Mouse (Mus musculus) limb, embryonic 14.5 days (tissue): ENCODE measurements around the gene Cdx4. TPM values are rescaled to one million over a fixed set of nuclear protein-coding genes. Genes with fewer than 3 reads are reported as not detected.

Source experiments
- ATAC-seq: fragments of 200-750 bp; cut with Nextera tagmentation; 2 replicates; pipeline ENCODE4 v1.8.0; 2017; ENCODE audit warnings: low read depth, moderate number of reproducible peaks, moderate TSS enrichment; ENCODE audit not compliant: low FRiP score
- DNase-seq: peaks from one replicate; pipeline ENCODE4 v3.0.0-alpha.2; 2015; ENCODE audit warnings: low spot score
- H3K27ac ChIP-seq: fragments of 300-500 bp; sonication (generic); replicated peaks from 2 replicates; pipeline ENCODE4 v1.5.1; 2014; ENCODE audit warnings: low read depth, mild to moderate bottlenecking, low read length, moderate library complexity, mixed read lengths
- H3K27me3 ChIP-seq: fragments of 300-500 bp; sonication (generic); 2 replicates; pipeline ENCODE4 v1.6.1; 2014; ENCODE audit warnings: low read length, mixed read lengths; ENCODE audit not compliant: control insufficient read depth, insufficient read depth
- H3K36me3 ChIP-seq: fragments of 300-500 bp; sonication (generic); 2 replicates; pipeline ENCODE4 v1.6.1; 2014; ENCODE audit warnings: mild to moderate bottlenecking, low read length, moderate library complexity, mixed read lengths; ENCODE audit not compliant: control insufficient read depth, insufficient read depth
- H3K4me1 ChIP-seq: fragments of 300-500 bp; sonication (generic); 2 replicates; pipeline ENCODE4 v1.6.1; 2014; ENCODE audit warnings: antibody characterized with exemption, low read length, mixed read lengths; ENCODE audit not compliant: control insufficient read depth, insufficient read depth
- H3K4me2 ChIP-seq: fragments of 300-500 bp; sonication (generic); replicated peaks from 2 replicates; pipeline ENCODE4 v1.6.1; 2014; ENCODE audit warnings: low read depth, mild to moderate bottlenecking, low read length, moderate library complexity; ENCODE audit not compliant: severe bottlenecking
- H3K4me3 ChIP-seq: fragments of 300-500 bp; sonication (generic); replicated peaks from 2 replicates; pipeline ENCODE4 v1.5.1; 2014; ENCODE audit warnings: low read length
- H3K9ac ChIP-seq: fragments of 300-500 bp; sonication (generic); 2 replicates; pipeline ENCODE4 v1.6.1; 2014; ENCODE audit warnings: mild to moderate bottlenecking, low read depth, low read length, moderate library complexity; ENCODE audit not compliant: severe bottlenecking
- H3K9me3 ChIP-seq: fragments of 300-500 bp; sonication (generic); 2 replicates; pipeline ENCODE4 v1.6.1; 2016; ENCODE audit warnings: low read length; ENCODE audit not compliant: control insufficient read depth
- POLR2A ChIP-seq: fragments of 200-500 bp; IDR thresholded peaks from 2 replicates; pipeline ENCODE4 v1.8.0; 2012; ENCODE audit warnings: inconsistent platforms, mild to moderate bottlenecking, moderate library complexity, borderline replicate concordance; ENCODE audit not compliant: insufficient read depth, insufficient read length; ENCODE audit errors: extremely low read depth
- WGBS: fragments of 180-500 bp; shearing (Covaris S2); extraction: QIAGEN DNeasy Blood & Tissue Kit; methylation state at CpG from one replicate; pipeline ENCODE4 v1.1.7; 2014; 5-methylcytosine and 5-hydroxymethylcytosine counted together
- polyA plus RNA-seq, 2 experiments: library from polyadenylated mRNA; depleted of rRNA in 1 of 2; stranded (reverse) in 1 of 2; unstranded in 1 of 2; fragments of >200 nt; fragmentation: Nextera tagmentation in 1 of 2; extraction: Ambion mirVana in 1 of 2; gene quantifications; 2 replicates each; pipeline versions ENCODE4 v1.2.1 to v1.2.3; 2012 to 2014

The Cdx4 gene
- polyA plus RNA-seq, 2 experiments: not detected

DNA sequence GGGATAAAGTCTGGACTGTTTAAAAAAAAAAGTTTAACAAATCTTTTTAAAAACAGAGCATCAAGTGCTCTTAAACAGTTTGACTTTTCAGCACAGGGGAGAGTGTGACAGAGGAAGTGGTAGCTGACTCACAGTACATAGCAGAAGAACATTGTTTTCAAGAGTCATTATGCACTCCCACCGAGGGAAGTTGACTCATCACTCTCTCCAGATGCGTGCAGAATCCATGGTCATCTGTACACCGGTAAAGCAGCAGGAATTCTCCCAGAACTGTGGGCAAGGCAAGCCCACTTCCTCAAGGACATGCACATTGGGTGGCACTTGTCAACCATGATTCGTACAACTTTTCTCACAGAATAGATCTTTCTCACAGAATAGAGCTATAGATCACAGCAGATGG is 22.3 kb upstream of the Cdx4 start:
- Histone ChIP-seq H3K4me3 (no peak overlapping the region), H3K27me3 (no peaks in the 10 kb centered on the region), H3K9me3 (no peaks in the 10 kb centered on the region), H3K4me2 (no peak overlapping the region), H3K9ac (no peak overlapping the region), H3K27ac (no peak overlapping the region), H3K4me1 (no peaks in the 10 kb centered on the region), H3K36me3 (no peaks in the 10 kb centered on the region)
- TF ChIP-seq POLR2A: no peak
- 81% methylated on average over 4 of the region's 4 CpGs for WGBS
- DNase-seq (no peak), ATAC-seq (no peak)

DNA sequence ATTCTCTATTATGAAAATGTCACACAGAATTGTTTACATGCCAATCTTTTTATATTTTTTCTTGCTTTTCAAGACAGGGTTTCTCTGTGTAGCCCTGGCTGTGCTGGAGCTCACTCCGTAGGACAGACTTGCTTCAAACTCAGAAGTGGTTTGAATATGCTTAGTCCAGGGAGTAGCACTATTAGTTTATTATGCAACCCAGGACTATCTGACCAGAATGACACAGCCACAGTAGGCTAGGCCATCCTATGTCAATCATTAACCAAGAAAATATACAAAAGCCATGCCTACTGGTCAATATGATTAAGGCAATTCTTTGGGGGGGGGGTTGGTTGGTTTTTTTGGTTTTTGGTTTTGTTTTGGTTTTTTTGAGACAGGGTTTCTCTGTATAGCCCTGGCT is 12.9 kb upstream of the Cdx4 start:
- H3K9me3 ChIP-seq: no peaks in the 10 kb centered on the region
- H3K9ac ChIP-seq: no peak overlapping the region
- no peak overlapping the region for H3K4me3 ChIP-seq
- ATAC-seq (no peak), DNase-seq (no peak)
- no peaks in the 10 kb centered on the region for H3K4me1 ChIP-seq
- no peak overlapping the region for H3K27ac ChIP-seq
- 90% methylated on average over 1 of the region's 1 CpGs for WGBS
- no peaks in the 10 kb centered on the region for H3K27me3 ChIP-seq
- H3K4me2 ChIP-seq: no peak overlapping the region
- no peak for TF ChIP-seq POLR2A
- H3K36me3 ChIP-seq: no peaks in the 10 kb centered on the region

DNA sequence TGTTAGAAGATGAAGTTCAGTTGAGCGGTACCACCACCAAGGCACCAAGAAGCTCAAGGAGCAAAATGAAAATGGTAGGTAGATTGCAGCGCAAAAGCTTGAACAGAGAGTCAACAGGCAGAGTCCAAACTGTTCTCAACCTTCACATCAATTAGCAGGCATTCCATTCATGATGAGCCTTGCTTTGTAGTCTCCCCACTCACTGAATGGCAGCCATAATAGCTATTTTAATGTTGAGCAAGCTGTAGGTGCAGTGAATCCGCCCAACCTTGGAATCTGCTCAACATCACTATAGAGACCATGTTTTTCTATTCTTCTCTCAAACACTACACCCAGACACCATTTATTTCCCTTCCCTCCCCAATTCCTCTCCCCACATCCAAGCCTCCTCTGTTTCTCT is 9.5 kb upstream of the Cdx4 start:
- Histone ChIP-seq H3K4me1 (no peaks in the 10 kb centered on the region), H3K36me3 (no peaks in the 10 kb centered on the region), H3K4me3 (no peak overlapping the region), H3K9ac (no peak overlapping the region), H3K27ac (no peak overlapping the region), H3K4me2 (no peak overlapping the region), H3K27me3 (no peaks in the 10 kb centered on the region), H3K9me3 (no peaks in the 10 kb centered on the region)
- no peak for TF ChIP-seq POLR2A
- 85% methylated on average over 3 of the region's 3 CpGs for WGBS
- no peak for ATAC-seq
- DNase-seq: no peak

DNA sequence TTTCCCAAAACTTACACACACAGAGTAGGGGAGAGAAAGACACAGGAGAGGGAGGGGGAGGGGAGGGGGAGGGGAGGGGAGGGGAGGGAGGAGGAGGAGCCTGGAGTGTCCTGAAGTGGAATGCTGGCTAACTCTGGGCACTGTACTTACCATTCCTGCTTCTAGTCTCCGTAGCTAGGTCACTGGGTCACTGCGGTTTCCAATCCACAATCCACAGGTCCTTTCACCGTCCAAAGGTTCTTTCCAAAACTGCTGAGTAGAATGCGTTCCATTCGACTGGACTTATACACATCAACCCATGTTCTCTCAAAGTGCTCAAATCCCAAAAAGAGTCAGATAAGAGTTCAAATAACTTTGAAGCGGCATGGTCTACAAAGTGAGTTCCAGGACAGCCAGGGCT is 7.1 kb upstream of the Cdx4 start:
- no peak for DNase-seq
- no peaks in the 10 kb centered on the region for H3K4me1 ChIP-seq
- no peak overlapping the region for H3K27ac ChIP-seq
- 82% methylated on average over 6 of the region's 6 CpGs for WGBS
- H3K4me3 ChIP-seq: no peak overlapping the region
- no peaks in the 10 kb centered on the region for H3K9me3 ChIP-seq
- no peak overlapping the region for H3K9ac ChIP-seq
- no peaks in the 10 kb centered on the region for H3K27me3 ChIP-seq
- H3K36me3 ChIP-seq: no peaks in the 10 kb centered on the region
- TF ChIP-seq POLR2A: no peak
- no peak overlapping the region for H3K4me2 ChIP-seq
- ATAC-seq: no peak

DNA sequence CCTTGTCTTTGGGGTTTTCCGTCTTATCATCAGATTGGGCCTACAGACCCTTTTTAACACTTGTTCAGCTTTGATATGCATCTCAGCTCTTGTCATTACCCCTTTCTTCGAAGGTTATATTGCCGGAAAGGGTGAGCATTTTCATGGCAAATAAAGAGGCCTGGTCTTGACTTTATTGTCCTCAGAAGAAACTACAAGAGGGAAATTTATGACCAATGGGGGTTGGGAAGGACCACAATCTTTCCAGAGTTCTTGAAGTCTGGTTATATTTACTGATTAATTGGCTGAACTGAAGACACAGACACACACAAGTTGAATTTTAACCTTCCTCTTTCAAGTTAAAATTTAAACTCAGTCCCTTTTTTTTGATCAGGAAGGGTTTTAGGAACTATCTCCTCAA is 4.7 kb downstream of the Cdx4 start:
- DNase-seq (no peak), ATAC-seq (no peak)
- Histone ChIP-seq H3K36me3 (no peaks in the 10 kb centered on the region), H3K27ac (no peak overlapping the region), H3K9me3 (no peaks in the 10 kb centered on the region), H3K27me3 (peaks cover 25% of the 10 kb centered on the region), H3K4me3 (no peak overlapping the region), H3K9ac (no peak overlapping the region), H3K4me1 (no peaks in the 10 kb centered on the region), H3K4me2 (no peak overlapping the region)
- 49% methylated on average over 3 of the region's 3 CpGs for WGBS
- TF ChIP-seq POLR2A: no peak

DNA sequence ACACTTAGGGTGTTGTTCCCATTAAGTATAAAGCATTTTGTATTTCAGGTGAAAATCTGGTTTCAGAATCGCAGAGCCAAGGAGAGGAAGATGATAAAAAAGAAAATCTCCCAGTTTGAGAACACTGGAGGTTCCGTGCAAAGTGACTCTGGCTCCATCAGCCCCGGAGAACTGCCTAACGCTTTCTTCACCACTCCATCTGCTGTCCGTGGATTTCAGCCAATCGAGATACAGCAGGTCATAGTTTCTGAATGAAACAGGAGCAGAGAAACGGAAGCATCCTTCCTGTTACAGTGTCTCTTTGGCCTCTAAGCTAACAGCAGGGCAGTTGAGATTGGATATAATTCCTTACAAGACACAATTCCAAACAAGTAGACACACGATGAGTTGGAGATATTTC is 8.2 kb downstream of the Cdx4 start:
- TF ChIP-seq POLR2A: no peak
- no peak overlapping the region for H3K4me2 ChIP-seq
- 74% methylated on average over 8 of the region's 8 CpGs for WGBS
- H3K4me3 ChIP-seq: no peak overlapping the region
- no peak overlapping the region for H3K27ac ChIP-seq
- ATAC-seq (no peak), DNase-seq (no peak)
- H3K9me3 ChIP-seq: no peaks in the 10 kb centered on the region
- no peak overlapping the region for H3K9ac ChIP-seq
- H3K27me3 ChIP-seq: no peaks in the 10 kb centered on the region; the same call in 1 of the 2 replicates
- H3K4me1 ChIP-seq: no peaks in the 10 kb centered on the region
- H3K36me3 ChIP-seq: no peaks in the 10 kb centered on the region
